Mouse (Mus musculus) neural tube, embryonic 15.5 days (tissue): ENCODE results near the gene Angptl6. TPM values are rescaled to one million over a fixed set of nuclear protein-coding genes. Genes with fewer than 3 reads are reported as not detected.

Experiments used
- ATAC-seq: fragments of 200-750 bp; cut with Nextera tagmentation; 2 replicates; pipeline ENCODE4 v1.8.0; 2017; ENCODE audit warnings: mild to moderate bottlenecking, moderate TSS enrichment, moderate library complexity; ENCODE audit not compliant: low FRiP score
- H3K27ac ChIP-seq: fragments of 300-500 bp; sonication (generic); replicated peaks from 2 replicates; pipeline ENCODE4 v1.5.1; 2015; ENCODE audit warnings: mild to moderate bottlenecking, inconsistent platforms
- H3K27me3 ChIP-seq: fragments of 300-500 bp; sonication (generic); replicated peaks from 2 replicates; pipeline ENCODE4 v1.6.1; 2015; ENCODE audit warnings: inconsistent platforms
- H3K36me3 ChIP-seq: fragments of 300-500 bp; sonication (generic); 2 replicates; pipeline ENCODE4 v1.6.1; 2015; ENCODE audit warnings: inconsistent platforms
- H3K4me1 ChIP-seq: fragments of 300-500 bp; sonication (generic); 2 replicates; pipeline ENCODE4 v1.6.1; 2015; ENCODE audit warnings: inconsistent platforms
- H3K4me2 ChIP-seq: fragments of 300-500 bp; sonication (generic); 2 replicates; pipeline ENCODE4 v1.6.1; 2015; ENCODE audit warnings: inconsistent platforms, mild to moderate bottlenecking, moderate library complexity
- H3K4me3 ChIP-seq: fragments of 300-500 bp; sonication (generic); replicated peaks from 2 replicates; pipeline ENCODE4 v1.5.1; 2015; ENCODE audit warnings: mild to moderate bottlenecking, inconsistent platforms
- H3K9ac ChIP-seq: fragments of 300-500 bp; sonication (generic); replicated peaks from 2 replicates; pipeline ENCODE4 v1.6.1; 2015; ENCODE audit warnings: mild to moderate bottlenecking, inconsistent platforms
- H3K9me3 ChIP-seq: fragments of 300-500 bp; sonication (generic); replicated peaks from 2 replicates; pipeline ENCODE4 v1.6.1; 2016; ENCODE audit warnings: inconsistent platforms
- WGBS: fragments of 180-500 bp; shearing (Covaris S2); methylation state at CpG from one replicate; pipeline ENCODE4 v1.1.7; 2015; ENCODE audit warnings: mixed read lengths; 5-methylcytosine and 5-hydroxymethylcytosine counted together
- polyA plus RNA-seq: library from polyadenylated mRNA; unstranded; fragments of >200 nt; fragmentation: Nextera tagmentation; extraction: Ambion mirVana; gene quantifications from 2 replicates; pipeline ENCODE4 v1.2.1, GENCODE M21; 2015

Gene Angptl6
- polyA plus RNA-seq, 1 experiment from 2014 or later, result 11.8 TPM

GRCm38 (mm10) chr9:20893069-20893468, 13.5 kb upstream of the Angptl6 start:
- Histone ChIP-seq H3K4me2 (no peak overlapping the region), H3K4me3 (no peak overlapping the region), H3K9me3 (no peaks in the 10 kb centered on the region), H3K27ac (no peak overlapping the region), H3K36me3 (peaks cover 72% of the 10 kb centered on the region), H3K4me1 (peaks cover 27% of the 10 kb centered on the region), H3K9ac (no peak overlapping the region), H3K27me3 (no peaks in the 10 kb centered on the region)
- no peak for ATAC-seq
- 75% methylated on average over 5 of the region's 5 CpGs for WGBS

GRCm38 (mm10) chr9:20892104-20892653, 12.7 kb upstream of the Angptl6 start:
- Histone ChIP-seq H3K9ac (no peak overlapping the region), H3K27me3 (no peaks in the 10 kb centered on the region), H3K4me3 (no peak overlapping the region), H3K9me3 (no peaks in the 10 kb centered on the region), H3K27ac (no peak overlapping the region), H3K4me1 (peaks cover 21% of the 10 kb centered on the region), H3K36me3 (peaks cover 72% of the 10 kb centered on the region), H3K4me2 (no peak overlapping the region)
- 78% methylated on average over 5 of the region's 5 CpGs for WGBS
- no peak for ATAC-seq

GRCm38 (mm10) chr9:20891339-20892103, 12.0 kb upstream of the Angptl6 start:
- 84% methylated on average over 26 of the region's 26 CpGs for WGBS
- H3K9me3 ChIP-seq, result no peaks in the 10 kb centered on the region
- H3K27ac ChIP-seq, result no peak overlapping the region
- peaks cover 72% of the 10 kb centered on the region for H3K36me3 ChIP-seq
- H3K9ac ChIP-seq, result no peak overlapping the region
- no peak overlapping the region for H3K4me2 ChIP-seq
- no peak for ATAC-seq
- no peak overlapping the region for H3K4me3 ChIP-seq
- peaks cover 20% of the 10 kb centered on the region for H3K4me1 ChIP-seq
- no peaks in the 10 kb centered on the region for H3K27me3 ChIP-seq

GRCm38 (mm10) chr9:20890411-20890810, 10.9 kb upstream of the Angptl6 start:
- 91% methylated on average over 5 of the region's 5 CpGs for WGBS
- no peak overlapping the region for H3K4me2 ChIP-seq
- no peak for ATAC-seq

GRCm38 (mm10) chr9:20889185-20890141, 9.9 kb upstream of the Angptl6 start:
- 0 out of 2 replicates have a peak overlapping the region, but pooled peaks have one; percentile 13 for H3K4me3 ChIP-seq
- H3K36me3 ChIP-seq, result peaks cover 53% of the 10 kb centered on the region
- no peaks in the 10 kb centered on the region for H3K27me3 ChIP-seq
- no peak for ATAC-seq
- WGBS, result 89% methylated on average over 29 of the region's 29 CpGs
- no peak overlapping the region for H3K9ac ChIP-seq
- H3K27ac ChIP-seq, result no peak overlapping the region
- peak overlapping the region; percentile 84 for H3K4me2 ChIP-seq
- H3K4me1 ChIP-seq, result peaks cover 20% of the 10 kb centered on the region
- no peaks in the 10 kb centered on the region for H3K9me3 ChIP-seq

More at GRCm38 (mm10) chr9:20890411-20890810, 10.9 kb upstream of the Angptl6 start:
- Histone ChIP-seq H3K9ac (no peak overlapping the region), H3K9me3 (no peaks in the 10 kb centered on the region), H3K4me1 (peaks cover 20% of the 10 kb centered on the region), H3K27me3 (no peaks in the 10 kb centered on the region), H3K36me3 (peaks cover 62% of the 10 kb centered on the region), H3K4me3 (no peak overlapping the region), H3K27ac (no peak overlapping the region)

GRCm38 (mm10) chr9:20888386-20888765, 8.8 kb upstream of the Angptl6 start:
- Histone ChIP-seq H3K9me3 (no peaks in the 10 kb centered on the region), H3K27ac (peak overlapping the region; percentile 94), H3K9ac (peak overlapping the region; percentile 75), H3K36me3 (peaks cover 42% of the 10 kb centered on the region), H3K4me2 (peak overlapping the region; percentile 84), H3K4me3 (peak overlapping the region; percentile 94), H3K27me3 (no peaks in the 10 kb centered on the region), H3K4me1 (peaks cover 20% of the 10 kb centered on the region)
- peak; percentile 59; the same call in 1 of the 2 replicates for ATAC-seq
- whole genome bisulfite sequencing, result 0% methylated on average over 30 of the region's 30 CpGs

GRCm38 (mm10) chr9:20887704-20888385, 8.3 kb upstream of the Angptl6 start, which contains the start of gene Ppan:
Gene Ppan (plus strand): TSS chr9:20888175.
- Histone ChIP-seq H3K4me1 (peaks cover 20% of the 10 kb centered on the region), H3K27me3 (no peaks in the 10 kb centered on the region), H3K4me3 (peak within 1 kb of the TSS; percentile 94), H3K36me3 (peaks cover 36% of the 10 kb centered on the region), H3K4me2 (peak within 1 kb of the TSS; percentile 84), H3K27ac (peak within 1 kb of the TSS; percentile 94), H3K9ac (peak within 1 kb of the TSS; percentile 75), H3K9me3 (no peaks in the 10 kb centered on the region)
- WGBS, result under 1% methylated on average over 43 of the region's 43 CpGs
- ATAC-seq, result peak; percentile 96

- H3K4me1 ChIP-seq, result peaks cover 20% of the 10 kb centered on the region
- WGBS, result 89% methylated on average over 6 of the region's 6 CpGs
- H3K4me2 ChIP-seq, result peak overlapping the region; percentile 84
- no peaks in the 10 kb centered on the region for H3K9me3 ChIP-seq
- peak overlapping the region; percentile 94; the same call in 1 of the 2 replicates for H3K4me3 ChIP-seq
- no peaks in the 10 kb centered on the region for H3K27me3 ChIP-seq
- no peak overlapping the region for H3K9ac ChIP-seq
- peaks cover 30% of the 10 kb centered on the region for H3K36me3 ChIP-seq
- peak overlapping the region; percentile 94; the same call in 1 of the 2 replicates for H3K27ac ChIP-seq
- ATAC-seq, result no peak
Observed at GRCm38 (mm10) chr9:20887191-20887590, 7.7 kb upstream of the Angptl6 start.

- H3K27ac ChIP-seq, result no peak overlapping the region
- H3K36me3 ChIP-seq, result peaks cover 24% of the 10 kb centered on the region
- no peak overlapping the region for H3K4me2 ChIP-seq
- no peak overlapping the region for H3K4me3 ChIP-seq
- no peaks in the 10 kb centered on the region for H3K9me3 ChIP-seq
- H3K27me3 ChIP-seq, result no peaks in the 10 kb centered on the region
- peaks cover 20% of the 10 kb centered on the region for H3K4me1 ChIP-seq
- no peak for ATAC-seq
- no peak overlapping the region for H3K9ac ChIP-seq
- WGBS, result 98% methylated on average over 2 of the region's 2 CpGs
Observed at GRCm38 (mm10) chr9:20886563-20886962, 7.0 kb upstream of the Angptl6 start.

GRCm38 (mm10) chr9:20878710-20879065, 839 bp downstream of the Angptl6 start:
- no peaks in the 10 kb centered on the region for H3K36me3 ChIP-seq
- peak overlapping the region; percentile 67 for H3K4me2 ChIP-seq
- no peaks in the 10 kb centered on the region for H3K27me3 ChIP-seq
- peaks cover 18% of the 10 kb centered on the region for H3K4me1 ChIP-seq
- ATAC-seq, result peak; percentile 16
- 15% methylated on average over 10 of the region's 10 CpGs for WGBS
- peak overlapping the region; percentile 96 for H3K27ac ChIP-seq
- H3K9me3 ChIP-seq, result no peaks in the 10 kb centered on the region
- H3K9ac ChIP-seq, result peak overlapping the region; percentile 52
- peak overlapping the region; percentile 45 for H3K4me3 ChIP-seq
